Mouse (Mus musculus) limb, embryonic 10.5 days (tissue): ENCODE data around the gene Ppm1g. TPM values are rescaled to one million over a fixed set of nuclear protein-coding genes. Genes with fewer than 3 reads are reported as not detected.

Experiments
- DNase-seq: peaks from one replicate; pipeline ENCODE4 v3.0.0-alpha.2; 2017; ENCODE audit warnings: low spot score
- H3K27ac ChIP-seq: fragments of 300-500 bp; sonication (generic); 2 replicates; pipeline ENCODE4 v1.5.1; 2016; ENCODE audit warnings: mild to moderate bottlenecking
- H3K27me3 ChIP-seq: fragments of 300-500 bp; sonication (generic); 2 replicates; pipeline ENCODE4 v1.6.1; 2016; ENCODE audit warnings: low read depth, mild to moderate bottlenecking; ENCODE audit not compliant: poor library complexity, severe bottlenecking
- H3K36me3 ChIP-seq: fragments of 300-500 bp; sonication (generic); 2 replicates; pipeline ENCODE4 v1.6.1; 2016; ENCODE audit warnings: mild to moderate bottlenecking, moderate library complexity
- H3K4me1 ChIP-seq: fragments of 300-500 bp; sonication (generic); 2 replicates; pipeline ENCODE4 v1.6.1; 2016
- H3K4me3 ChIP-seq: fragments of 300-500 bp; sonication (generic); 2 replicates; pipeline ENCODE4 v1.5.1; 2016; ENCODE audit warnings: mild to moderate bottlenecking, moderate library complexity
- H3K9me3 ChIP-seq: fragments of 300-500 bp; sonication (generic); replicated peaks from 2 replicates; pipeline ENCODE4 v1.6.1; 2016; ENCODE audit warnings: mild to moderate bottlenecking
- WGBS: fragments of 180-500 bp; shearing (Covaris S2); methylation state at CpG from one replicate; pipeline ENCODE4 v1.1.7; 2016; 5-methylcytosine and 5-hydroxymethylcytosine counted together
- polyA plus RNA-seq: library from polyadenylated mRNA; unstranded; fragments of >200 nt; fragmentation: Nextera tagmentation; extraction: Ambion mirVana; gene quantifications from 2 replicates; pipeline ENCODE4 v1.2.1, GENCODE M21; 2016

Ppm1g gene
- polyA plus RNA-seq, 1 experiment from 2014 or later: 189 TPM

- H3K4me3 ChIP-seq: 0 out of 2 replicates have a peak overlapping the region, but pooled peaks have one; percentile 13
- no peaks in the 10 kb centered on the region for H3K27me3 ChIP-seq
- H3K36me3 ChIP-seq: peaks cover 76% of the 10 kb centered on the region
- H3K27ac ChIP-seq: no peak overlapping the region
- no peak for DNase-seq
- peaks cover 4% of the 10 kb centered on the region; the same call in 1 of the 2 replicates for H3K9me3 ChIP-seq
- 96% methylated on average over 4 of the region's 4 CpGs for WGBS
- H3K4me1 ChIP-seq: peaks cover 27% of the 10 kb centered on the region
These were observed 24.8 kb downstream of the Ppm1g start for GRCm38 (mm10) chr5:31195671-31196070.

GRCm38 (mm10) chr5:31194486-31195485 is 25.7 kb downstream of the Ppm1g start:
- Histone ChIP-seq H3K27ac (no peak overlapping the region), H3K9me3 (no peaks in the 10 kb centered on the region), H3K4me1 (peaks cover 22% of the 10 kb centered on the region), H3K36me3 (peaks cover 76% of the 10 kb centered on the region), H3K27me3 (no peaks in the 10 kb centered on the region), H3K4me3 (peak overlapping the region; percentile 89)
- WGBS: 93% methylated on average over 16 of the region's 16 CpGs
- no peak for DNase-seq

GRCm38 (mm10) chr5:31193631-31194281 is 26.7 kb downstream of the Ppm1g start:
- H3K4me3 ChIP-seq: peak overlapping the region; percentile 89
- 15% methylated on average over 25 of the region's 25 CpGs for WGBS
- H3K36me3 ChIP-seq: peaks cover 74% of the 10 kb centered on the region
- peaks cover 20% of the 10 kb centered on the region for H3K4me1 ChIP-seq
- no peaks in the 10 kb centered on the region for H3K27me3 ChIP-seq
- DNase-seq: no peak
- H3K27ac ChIP-seq: peak overlapping the region; percentile 91
- no peaks in the 10 kb centered on the region for H3K9me3 ChIP-seq

GRCm38 (mm10) chr5:31192939-31193630 is 27.4 kb downstream of the Ppm1g start, which contains the start of the genes Snx17 and Eif2b4:
Gene Snx17 (plus strand): TSS chr5:31193227.
Gene Eif2b4 (minus strand): TSS chr5:31193430.
- Histone ChIP-seq H3K36me3 (peaks cover 74% of the 10 kb centered on the region), H3K27me3 (no peaks in the 10 kb centered on the region), H3K27ac (peak within 1 kb of the TSS; percentile 91), H3K9me3 (no peaks in the 10 kb centered on the region), H3K4me3 (peak within 1 kb of the TSS; percentile 89), H3K4me1 (peaks cover 20% of the 10 kb centered on the region)
- under 1% methylated on average over 48 of the region's 48 CpGs for WGBS
- DNase-seq: peak; percentile 100

GRCm38 (mm10) chr5:31192045-31192938 is 28.2 kb downstream of the Ppm1g start:
- H3K27me3 ChIP-seq: no peaks in the 10 kb centered on the region
- peaks cover 20% of the 10 kb centered on the region for H3K4me1 ChIP-seq
- no peak for DNase-seq
- H3K9me3 ChIP-seq: no peaks in the 10 kb centered on the region
- 17% methylated on average over 42 of the region's 42 CpGs for WGBS
- H3K27ac ChIP-seq: peak overlapping the region; percentile 91
- H3K36me3 ChIP-seq: peaks cover 74% of the 10 kb centered on the region
- H3K4me3 ChIP-seq: peak overlapping the region; percentile 89

GRCm38 (mm10) chr5:31190201-31190600 is 30.3 kb downstream of the Ppm1g start:
- Histone ChIP-seq H3K27me3 (no peaks in the 10 kb centered on the region), H3K4me3 (no peak overlapping the region), H3K27ac (no peak overlapping the region), H3K4me1 (peaks cover 20% of the 10 kb centered on the region), H3K9me3 (no peaks in the 10 kb centered on the region), H3K36me3 (peaks cover 60% of the 10 kb centered on the region)
- 93% methylated on average over 9 of the region's 9 CpGs for WGBS
- DNase-seq: no peak

- DNase-seq: no peak
- H3K27me3 ChIP-seq: no peaks in the 10 kb centered on the region
- no peak overlapping the region for H3K27ac ChIP-seq
- H3K4me1 ChIP-seq: peaks cover 12% of the 10 kb centered on the region
- H3K4me3 ChIP-seq: no peak overlapping the region
- H3K9me3 ChIP-seq: no peaks in the 10 kb centered on the region
- 82% methylated on average over 4 of the region's 4 CpGs for WGBS
- peaks cover 48% of the 10 kb centered on the region for H3K36me3 ChIP-seq
These were observed 32.2 kb downstream of the Ppm1g start for GRCm38 (mm10) chr5:31188223-31188840.

GRCm38 (mm10) chr5:31183678-31184077 is 36.8 kb downstream of the Ppm1g start:
- DNase-seq: no peak
- Histone ChIP-seq H3K4me1 (peaks cover 7% of the 10 kb centered on the region), H3K4me3 (no peak overlapping the region), H3K9me3 (no peaks in the 10 kb centered on the region), H3K36me3 (peaks cover 20% of the 10 kb centered on the region), H3K27ac (no peak overlapping the region), H3K27me3 (no peaks in the 10 kb centered on the region)
- 62% methylated on average over 4 of the region's 4 CpGs for WGBS

GRCm38 (mm10) chr5:31181183-31181770 is 39.2 kb downstream of the Ppm1g start:
- H3K27ac ChIP-seq: no peak overlapping the region
- H3K36me3 ChIP-seq: peaks cover 19% of the 10 kb centered on the region
- H3K4me1 ChIP-seq: peaks cover 9% of the 10 kb centered on the region
- DNase-seq: no peak
- H3K4me3 ChIP-seq: peak overlapping the region; percentile 92; the same call in 1 of the 2 replicates
- H3K9me3 ChIP-seq: no peaks in the 10 kb centered on the region
- WGBS: 92% methylated on average over 9 of the region's 9 CpGs
- no peaks in the 10 kb centered on the region for H3K27me3 ChIP-seq

GRCm38 (mm10) chr5:31179766-31180630 is 40.5 kb downstream of the Ppm1g start, which contains the start of the genes Gm29609 and Gtf3c2:
Gene Gm29609 (minus strand): TSS chr5:31179911.
Gene Gtf3c2 (minus strand): TSS chr5:31180144.
- H3K4me1 ChIP-seq: peaks cover 9% of the 10 kb centered on the region
- H3K4me3 ChIP-seq: peak within 1 kb of the TSS; percentile 92
- H3K36me3 ChIP-seq: peaks cover 27% of the 10 kb centered on the region
- WGBS: under 1% methylated on average over 59 of the region's 59 CpGs
- H3K9me3 ChIP-seq: no peaks in the 10 kb centered on the region
- peak within 1 kb of the TSS; percentile 92 for H3K27ac ChIP-seq
- no peaks in the 10 kb centered on the region for H3K27me3 ChIP-seq
- peak; percentile 93 for DNase-seq
